Mouse (Mus musculus): ENCODE measurements around the gene Erich4. TPM values are rescaled to one million over a fixed set of nuclear protein-coding genes. Genes with fewer than 3 reads are reported as not detected.

Gene Erich4
- polyA plus RNA-seq, 1 experiment from 2014 or later: not detected

Other genes starting within 250 kb of the Erich4 start
- 0.92 TPM in 1 of 2 replicates, not detected in the other for gene Cnfn, start 246.2 kb downstream of the Erich4 start, polyA plus RNA-seq (2015; fragmentation: Nextera tagmentation; extraction: Ambion mirVana)
- 11.5 and 11.8 TPM in 2 replicates for gene Lipe, start 217.2 kb downstream of the Erich4 start, polyA plus RNA-seq (2015; fragmentation: Nextera tagmentation; extraction: Ambion mirVana)
- gene Cxcl17, start 203.0 kb downstream of the Erich4 start, polyA plus RNA-seq (2015; fragmentation: Nextera tagmentation; extraction: Ambion mirVana): 0.61 and 0.73 TPM in 2 replicates
- gene Ceacam1, start 138.3 kb downstream of the Erich4 start, polyA plus RNA-seq (2015; fragmentation: Nextera tagmentation; extraction: Ambion mirVana): 0.54 and 0.74 TPM in 2 replicates
- gene Ceacam2, start 76.0 kb downstream of the Erich4 start, polyA plus RNA-seq (2015; fragmentation: Nextera tagmentation; extraction: Ambion mirVana): 0.06 TPM in 1 of 2 replicates, not detected in the other
- gene Dmac2, start 3.5 kb upstream of the Erich4 start, polyA plus RNA-seq (2015; fragmentation: Nextera tagmentation; extraction: Ambion mirVana): 37.3 and 39.6 TPM in 2 replicates
- 4.3 and 5.1 TPM in 2 replicates for gene B3gnt8, start 10.8 kb upstream of the Erich4 start, polyA plus RNA-seq (2015; fragmentation: Nextera tagmentation; extraction: Ambion mirVana)
- 61.6 and 65.0 TPM in 2 replicates for gene Bckdha, start 43.1 kb upstream of the Erich4 start, polyA plus RNA-seq (2015; fragmentation: Nextera tagmentation; extraction: Ambion mirVana)
- 73.1 and 73.4 TPM in 2 replicates for gene Exosc5, start 43.3 kb upstream of the Erich4 start, polyA plus RNA-seq (2015; fragmentation: Nextera tagmentation; extraction: Ambion mirVana)
- 3.7 and 4.9 TPM in 2 replicates for gene Tmem91, start 59.3 kb upstream of the Erich4 start, polyA plus RNA-seq (2015; fragmentation: Nextera tagmentation; extraction: Ambion mirVana)
- 25.8 and 29.0 TPM in 2 replicates for gene B9d2, start 64.9 kb upstream of the Erich4 start, polyA plus RNA-seq (2015; fragmentation: Nextera tagmentation; extraction: Ambion mirVana)
- gene Tgfb1, start 71.1 kb upstream of the Erich4 start, polyA plus RNA-seq (2015; fragmentation: Nextera tagmentation; extraction: Ambion mirVana): 1.7 and 2.4 TPM in 2 replicates
- 22.0 and 24.6 TPM in 2 replicates for gene Ccdc97, start 103.2 kb upstream of the Erich4 start, polyA plus RNA-seq (2015; fragmentation: Nextera tagmentation; extraction: Ambion mirVana)
- 62.6 and 63.5 TPM in 2 replicates for gene Hnrnpul1, start 138.9 kb upstream of the Erich4 start, polyA plus RNA-seq (2015; fragmentation: Nextera tagmentation; extraction: Ambion mirVana)
- gene Axl, start 172.8 kb upstream of the Erich4 start, polyA plus RNA-seq (2015; fragmentation: Nextera tagmentation; extraction: Ambion mirVana): 84.1 and 103 TPM in 2 replicates
- gene Cyp2s1, start 201.0 kb upstream of the Erich4 start, polyA plus RNA-seq (2015; fragmentation: Nextera tagmentation; extraction: Ambion mirVana): 1.8 and 2.2 TPM in 2 replicates

Data from limb, embryonic 13.5 days (tissue).